Mouse (Mus musculus) CH12.LX (cell line): ENCODE data around the gene Lamc1.

ENCODE experiments used
- CHD1 ChIP-seq: IDR thresholded peaks from 2 replicates; pipeline ENCODE4 v1.6.1; 2012; ENCODE audit warnings: low read depth, low read length, improper control_type of control experiment, inconsistent platforms
- E2F4 ChIP-seq: IDR thresholded peaks from 2 replicates; pipeline ENCODE4 v1.6.1; 2011; ENCODE audit warnings: low read depth, low read length, improper control_type of control experiment; ENCODE audit not compliant: insufficient replicate concordance
- EP300 ChIP-seq: IDR thresholded peaks from 2 replicates; pipeline ENCODE4 v1.6.1; 2011; ENCODE audit warnings: low read length, improper control_type of control experiment
- HCFC1 ChIP-seq: IDR thresholded peaks from 2 replicates; pipeline ENCODE4 v1.6.1; 2012; ENCODE audit warnings: low read depth, mild to moderate bottlenecking, inconsistent platforms, low read length, improper control_type of control experiment
- NRF1 ChIP-seq: IDR thresholded peaks from 2 replicates; pipeline ENCODE4 v1.6.1; 2014; ENCODE audit warnings: low read depth, mild to moderate bottlenecking, inconsistent platforms, low read length, improper control_type of control experiment, moderate library complexity
- POLR2A ChIP-seq: IDR thresholded peaks from 2 replicates; pipeline ENCODE4 v1.6.1; 2011; ENCODE audit warnings: low read depth, mild to moderate bottlenecking, improper control_type of control experiment, low read length
- TBP ChIP-seq: conservative IDR thresholded peaks from 2 replicates; pipeline ENCODE4 v1.6.1; 2011; ENCODE audit warnings: low read depth, low read length, improper control_type of control experiment
- ZKSCAN1 ChIP-seq: IDR thresholded peaks from 2 replicates; pipeline ENCODE4 v1.6.1; 2012; ENCODE audit warnings: low read depth, inconsistent platforms, low read length, improper control_type of control experiment, borderline replicate concordance
- ZNF384 ChIP-seq: IDR thresholded peaks from 2 replicates; pipeline ENCODE4 v1.6.1; 2012; ENCODE audit warnings: low read depth, low read length, improper control_type of control experiment, inconsistent platforms

- TF ChIP-seq POLR2A (no peak), HCFC1 (no peak), NRF1 (no peak), ZKSCAN1 (no peak), TBP (no peak), ZNF384 (no peak), E2F4 (no peak), CHD1 (no peak), EP300 (no peak)
These were observed 121.6 kb downstream of the Lamc1 start for GRCm38 (mm10) chr1:153210992-153211391.
